Mouse (Mus musculus): ENCODE results near the gene Scgb2b20. TPM values are rescaled to one million over a fixed set of nuclear protein-coding genes. Genes with fewer than 3 reads are reported as not detected.
"Not testable (repeated sequence)": the region's sequence is repeated elsewhere in the genome, so short reads cannot be mapped to it uniquely, and the experiment has no call there.

The Scgb2b20 gene
- polyA plus RNA-seq (2015; fragmentation: Nextera tagmentation; extraction: Ambion mirVana): not detected in 2 replicates

DNA sequence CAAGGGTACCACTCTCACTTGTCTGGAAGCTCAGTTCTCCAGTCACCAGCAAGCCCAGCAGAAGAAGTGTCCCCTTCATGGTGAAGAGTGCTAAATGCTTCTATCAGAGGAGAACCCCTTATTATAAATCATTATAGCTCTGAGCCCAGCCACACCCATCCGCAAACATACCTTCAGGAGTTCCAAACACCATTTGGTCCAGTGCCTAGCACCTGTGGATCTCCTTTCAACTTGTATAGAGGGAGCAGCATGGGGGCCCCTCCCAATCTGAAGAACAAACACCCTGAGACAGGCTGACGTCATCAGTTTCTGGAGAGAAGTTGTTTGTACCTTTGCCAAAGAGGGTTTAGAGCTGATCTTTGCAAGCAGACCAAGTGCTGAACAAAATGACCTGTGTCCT, at the start of gene Scgb2b20:
TSS of gene Scgb2b20 (minus strand) at position 101 of the 400 bp plus-strand sequence.
- H3K9me3 ChIP-seq: peaks cover 11% of the 10 kb centered on the region
- not testable (repeated sequence) for H3K9ac ChIP-seq (replicated peaks); H3K36me3 ChIP-seq; H3K27ac ChIP-seq; ATAC-seq; H3K27me3 ChIP-seq; H3K4me2 ChIP-seq (replicated peaks); H3K4me3 ChIP-seq (replicated peaks); H3K4me1 ChIP-seq (replicated peaks)
- 70% methylated on average over 2 of the region's 2 CpGs for WGBS

DNA sequence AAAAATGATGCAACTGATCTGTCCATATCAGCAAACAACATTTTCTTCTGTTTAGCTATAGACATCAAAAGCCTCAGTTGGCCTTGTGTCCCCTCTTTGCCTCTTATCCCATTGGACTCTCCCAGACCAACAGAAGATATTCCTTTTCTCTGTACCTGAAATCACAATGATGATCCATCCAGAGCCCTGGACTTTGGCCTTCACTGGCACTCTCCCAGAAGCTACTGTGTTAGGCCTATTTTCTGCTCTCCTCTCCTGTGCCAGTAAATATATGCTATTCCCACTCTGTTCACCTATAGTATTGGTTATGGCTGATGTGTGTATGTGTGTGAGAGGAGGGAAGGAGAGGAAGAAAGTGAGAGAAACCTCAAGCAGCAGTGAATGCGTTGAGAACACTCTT, 43.6 kb upstream of the Scgb2b20 start:
- not testable (repeated sequence) for H3K36me3 ChIP-seq

DNA sequence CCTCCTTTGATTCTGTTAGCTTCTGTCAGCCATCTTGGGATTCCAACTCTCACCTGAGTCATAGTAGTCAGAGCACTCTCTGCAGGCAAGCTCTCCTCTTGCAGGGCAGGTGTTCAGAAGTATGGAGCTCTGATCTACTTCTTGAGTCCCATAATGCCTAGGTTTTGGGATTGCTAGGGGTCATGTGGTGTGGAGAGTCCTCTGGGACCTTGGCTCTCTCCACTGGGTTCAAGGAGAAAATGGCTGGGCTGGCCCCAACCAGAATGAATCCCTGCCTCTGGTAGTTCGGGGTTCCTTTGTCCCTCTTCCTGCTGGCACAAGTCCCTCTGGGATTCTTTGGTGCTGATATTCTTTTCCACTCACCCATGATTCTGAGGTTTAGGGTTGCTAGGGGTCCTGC, 35.5 kb upstream of the Scgb2b20 start:
- no peak for ATAC-seq
- no peaks in the 10 kb centered on the region for H3K4me1 ChIP-seq (replicated peaks)
- H3K36me3 ChIP-seq: no peaks in the 10 kb centered on the region
- no peaks in the 10 kb centered on the region for H3K27me3 ChIP-seq
- H3K27ac ChIP-seq: no peak overlapping the region
- WGBS: 93% methylated on average over 1 of the region's 1 CpGs
- H3K4me3 ChIP-seq (replicated peaks): no peak overlapping the region
- peaks cover 25% of the 10 kb centered on the region for H3K9me3 ChIP-seq
- H3K4me2 ChIP-seq (replicated peaks): no peak overlapping the region
- H3K9ac ChIP-seq (replicated peaks): no peak overlapping the region

More for the DNA sequence above, 43.6 kb upstream of the Scgb2b20 start:
- WGBS: 39% methylated on average over 1 of the region's 1 CpGs
- H3K4me1 ChIP-seq (replicated peaks); H3K4me3 ChIP-seq (replicated peaks); H3K9ac ChIP-seq (replicated peaks); H3K4me2 ChIP-seq (replicated peaks); H3K27ac ChIP-seq; H3K27me3 ChIP-seq; ATAC-seq: not testable (repeated sequence)
- peaks cover 14% of the 10 kb centered on the region for H3K9me3 ChIP-seq

DNA sequence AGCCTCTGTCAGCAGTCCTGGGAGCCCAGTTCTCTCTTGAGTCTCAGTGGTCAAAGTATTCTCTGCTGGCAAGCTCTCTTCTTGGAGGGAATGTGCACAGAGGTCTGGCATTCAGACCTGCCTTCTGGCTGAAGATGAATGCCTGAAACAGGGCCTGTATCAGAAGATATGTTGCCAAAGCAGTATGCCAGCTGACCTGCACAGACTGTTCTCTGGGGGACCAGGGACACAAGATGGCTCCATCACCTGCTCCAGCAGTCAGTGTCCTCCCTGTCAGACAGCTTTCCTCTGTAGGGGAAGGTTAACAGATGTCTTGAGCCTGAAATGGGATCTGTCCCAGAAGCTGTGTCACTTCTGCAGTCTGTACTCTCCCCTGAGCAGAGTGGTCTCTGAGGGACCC, 33.6 kb upstream of the Scgb2b20 start:
- not testable (repeated sequence) for H3K27me3 ChIP-seq; H3K4me3 ChIP-seq (replicated peaks); H3K36me3 ChIP-seq; H3K27ac ChIP-seq; ATAC-seq; H3K9ac ChIP-seq (replicated peaks); H3K4me1 ChIP-seq (replicated peaks); H3K4me2 ChIP-seq (replicated peaks)
- peaks cover 28% of the 10 kb centered on the region for H3K9me3 ChIP-seq

DNA sequence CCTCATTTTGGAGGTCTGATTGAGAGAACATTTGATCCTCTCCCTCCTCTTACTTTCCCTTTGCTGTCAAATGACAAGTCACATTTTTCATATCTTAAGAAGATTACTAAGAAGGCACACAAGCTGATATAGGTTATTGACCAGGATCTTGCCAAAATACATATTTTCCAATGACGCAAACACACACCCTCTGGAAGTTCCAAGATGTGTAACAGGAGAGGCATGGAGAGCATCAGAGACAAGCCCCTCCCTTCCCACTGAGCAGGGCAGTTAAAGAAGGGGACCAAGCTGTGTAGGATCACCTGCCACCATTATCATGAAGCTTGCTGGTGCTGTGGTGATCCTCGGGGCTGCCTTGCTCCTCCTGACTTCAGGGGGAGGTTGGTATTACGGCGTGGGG, 6.8 kb upstream of the Scgb2b20 start, which contains the start of gene Scgb1b20:
TSS of gene Scgb1b20 (plus strand) at position 301 of the 400 bp plus-strand sequence.
- not testable (repeated sequence) for H3K9ac ChIP-seq (replicated peaks); H3K9me3 ChIP-seq; ATAC-seq; H3K4me2 ChIP-seq (replicated peaks); H3K36me3 ChIP-seq; H3K27me3 ChIP-seq; H3K4me3 ChIP-seq (replicated peaks); H3K27ac ChIP-seq; H3K4me1 ChIP-seq (replicated peaks)
- 76% methylated on average over 4 of the region's 4 CpGs for WGBS

Other genes starting within 250 kb of the Scgb2b20 start
- not detected in 2 replicates for gene Scgb2b18, start 192.5 kb downstream of the Scgb2b20 start, polyA plus RNA-seq (2015; fragmentation: Nextera tagmentation; extraction: Ambion mirVana)
- gene Scgb1b18, start 180.8 kb downstream of the Scgb2b20 start, polyA plus RNA-seq (2015; fragmentation: Nextera tagmentation; extraction: Ambion mirVana): not detected in 2 replicates
- gene Scgb2b19, start 86.0 kb downstream of the Scgb2b20 start, polyA plus RNA-seq (2015; fragmentation: Nextera tagmentation; extraction: Ambion mirVana): not detected in 2 replicates
- gene Scgb1b19, start 79.0 kb downstream of the Scgb2b20 start, polyA plus RNA-seq (2015; fragmentation: Nextera tagmentation; extraction: Ambion mirVana): not detected in 2 replicates
- not detected in 2 replicates for gene Scgb1b20, start 6.9 kb upstream of the Scgb2b20 start, polyA plus RNA-seq (2015; fragmentation: Nextera tagmentation; extraction: Ambion mirVana)
- not detected in 2 replicates for gene Scgb2b21, start 154.1 kb upstream of the Scgb2b20 start, polyA plus RNA-seq (2015; fragmentation: Nextera tagmentation; extraction: Ambion mirVana)